Mouse (Mus musculus) forebrain, embryonic 11.5 days (tissue): Measurements from ENCODE around the gene Ptgr1. TPM values are rescaled to one million over a fixed set of nuclear protein-coding genes. Genes with fewer than 3 reads are reported as not detected.

ENCODE experiments used
- ATAC-seq: fragments of 200-750 bp; cut with Nextera tagmentation; replicated peaks from 2 replicates; pipeline ENCODE4 v1.8.0; 2017; ENCODE audit warnings: moderate TSS enrichment; ENCODE audit not compliant: low FRiP score
- DNase-seq: peaks from one replicate; pipeline ENCODE4 v3.0.0-alpha.2; 2017; ENCODE audit warnings: low spot score
- H3K27ac ChIP-seq: fragments of 300-500 bp; sonication (generic); 2 replicates; pipeline ENCODE4 v1.5.1; 2014; ENCODE audit warnings: low read depth, low read length
- H3K27me3 ChIP-seq: fragments of 300-500 bp; sonication (generic); 2 replicates; pipeline ENCODE4 v1.6.1; 2014; ENCODE audit warnings: mild to moderate bottlenecking, low read length, mixed read lengths; ENCODE audit not compliant: control insufficient read depth, insufficient read depth
- H3K36me3 ChIP-seq: fragments of 300-500 bp; sonication (generic); 2 replicates; pipeline ENCODE4 v1.6.1; 2014; ENCODE audit warnings: mild to moderate bottlenecking, low read length, moderate library complexity, mixed read lengths; ENCODE audit not compliant: control insufficient read depth, insufficient read depth
- H3K4me1 ChIP-seq: fragments of 300-500 bp; sonication (generic); replicated peaks from 2 replicates; pipeline ENCODE4 v1.6.1; 2014; ENCODE audit warnings: low read length, mixed read lengths; ENCODE audit not compliant: control insufficient read depth, insufficient read depth
- H3K4me2 ChIP-seq: fragments of 300-500 bp; sonication (generic); 2 replicates; pipeline ENCODE4 v1.6.1; 2014; ENCODE audit warnings: low read depth, mild to moderate bottlenecking, low read length, moderate library complexity, mixed read lengths; ENCODE audit not compliant: severe bottlenecking
- H3K4me3 ChIP-seq: fragments of 300-500 bp; sonication (generic); 2 replicates; pipeline ENCODE4 v1.5.1; 2014; ENCODE audit warnings: low read depth, low read length
- H3K9ac ChIP-seq: fragments of 300-500 bp; sonication (generic); 2 replicates; pipeline ENCODE4 v1.6.1; 2014; ENCODE audit warnings: low read length
- H3K9me3 ChIP-seq: fragments of 300-500 bp; sonication (generic); 2 replicates; pipeline ENCODE4 v1.6.1; 2016; ENCODE audit warnings: low read length, mixed read lengths; ENCODE audit not compliant: control insufficient read depth
- WGBS: fragments of 180-500 bp; shearing (Covaris S2); extraction: QIAGEN DNeasy Blood & Tissue Kit; methylation state at CpG from one replicate; pipeline ENCODE4 v1.1.7; 2014; 5-methylcytosine and 5-hydroxymethylcytosine counted together
- polyA plus RNA-seq: library from polyadenylated mRNA; unstranded; fragments of >200 nt; fragmentation: Nextera tagmentation; extraction: Ambion mirVana; gene quantifications from 2 replicates; pipeline ENCODE4 v1.2.1, GENCODE M21; 2014

Gene Ptgr1
- polyA plus RNA-seq, 1 experiment from 2014 or later: 16.6 TPM

DNA sequence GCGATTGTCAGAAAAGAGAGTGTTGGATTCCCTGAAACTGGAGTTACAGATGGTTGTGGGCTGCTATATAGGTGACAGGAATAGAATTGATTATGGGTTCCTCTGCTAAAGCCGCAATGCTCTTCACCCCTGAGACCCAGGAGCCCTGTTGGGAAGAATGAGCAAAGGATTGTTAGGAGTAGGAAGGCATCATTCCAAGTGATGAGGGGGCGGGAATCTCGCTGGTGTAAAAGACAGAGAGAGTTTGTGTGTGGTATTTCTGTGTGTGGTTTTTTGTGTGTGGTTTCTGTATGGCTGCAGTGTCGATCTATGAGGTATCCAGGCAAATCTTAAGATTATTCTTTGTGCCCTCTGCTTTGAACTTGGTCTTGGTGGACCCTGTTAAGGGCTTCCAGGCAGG lies 42.2 kb downstream of the Ptgr1 start:
- Histone ChIP-seq H3K9me3 (no peaks in the 10 kb centered on the region), H3K4me2 (no peak overlapping the region), H3K27me3 (no peaks in the 10 kb centered on the region), H3K4me1 (peaks cover 2% of the 10 kb centered on the region; the same call in 1 of the 2 replicates), H3K27ac (no peak overlapping the region), H3K4me3 (no peak overlapping the region), H3K36me3 (no peaks in the 10 kb centered on the region), H3K9ac (no peak overlapping the region)
- WGBS: 77% methylated on average over 5 of the region's 5 CpGs
- DNase-seq: no peak
- no peak for ATAC-seq

- H3K27ac ChIP-seq: no peak overlapping the region
- no peaks in the 10 kb centered on the region for H3K27me3 ChIP-seq
- H3K4me1 ChIP-seq: peaks cover 2% of the 10 kb centered on the region; the same call in 1 of the 2 replicates
- H3K9ac ChIP-seq: peak overlapping the region; percentile 76; the same call in 1 of the 2 replicates
- WGBS: 25% methylated on average over 6 of the region's 6 CpGs
- no peaks in the 10 kb centered on the region for H3K36me3 ChIP-seq
- DNase-seq (no peak), ATAC-seq (no peak)
- H3K9me3 ChIP-seq: no peaks in the 10 kb centered on the region
- H3K4me2 ChIP-seq: peak overlapping the region; percentile 92
- peak overlapping the region; percentile 66 for H3K4me3 ChIP-seq
These were observed 42.7 kb downstream of the Ptgr1 start for GRCm38 (mm10) chr4:58944206-58944553.

DNA sequence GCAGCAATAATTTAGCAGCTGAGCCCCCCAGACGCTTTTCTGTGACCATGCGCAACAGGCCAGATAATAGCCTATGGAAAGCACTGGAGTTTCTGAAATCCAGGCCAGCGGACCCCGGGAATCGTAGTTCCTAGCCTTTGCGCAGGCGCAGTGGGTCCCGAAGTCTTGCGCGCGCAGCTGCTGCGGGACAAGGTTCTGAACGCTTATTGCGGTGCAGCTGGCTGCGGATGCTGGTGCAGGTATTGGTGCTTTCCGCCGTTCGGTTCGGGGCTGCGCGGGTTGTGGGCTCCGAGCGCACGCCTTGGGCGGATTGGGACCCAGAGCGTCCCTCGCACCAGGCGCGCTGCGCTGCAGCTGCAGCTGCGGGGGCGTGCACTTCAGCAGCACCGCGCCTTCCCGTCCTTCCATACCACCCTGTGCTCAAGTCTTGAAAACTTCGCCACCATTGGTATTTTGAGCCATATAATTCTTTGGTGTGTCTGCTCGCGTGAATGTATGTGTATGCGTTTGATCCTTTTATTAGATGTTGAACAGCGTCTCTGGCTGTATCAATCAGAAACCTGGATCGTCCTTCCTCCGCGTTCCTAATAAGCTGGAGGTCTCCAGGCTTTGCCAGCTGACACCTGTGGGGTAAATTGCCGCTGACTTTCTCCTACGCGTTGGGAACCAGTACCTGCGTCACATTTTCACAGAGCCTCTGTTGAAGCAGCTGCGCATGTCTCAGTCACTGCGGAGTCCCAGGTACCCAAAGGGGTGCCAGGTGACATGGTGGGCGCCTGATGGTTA lies 43.3 kb downstream of the Ptgr1 start, which contains the start of gene Zkscan16:
Zkscan16 (plus strand) TSS at position 209 of the 786 bp plus-strand sequence.
- Histone ChIP-seq H3K4me3 (peak within 1 kb of the TSS; percentile 66), H3K27me3 (no peaks in the 10 kb centered on the region)
- under 1% methylated on average over 50 of the region's 50 CpGs for WGBS

GRCm38 (mm10) chr4:58942942-58943341 lies 44.0 kb downstream of the Ptgr1 start:
- no peak for DNase-seq
- peak overlapping the region; percentile 66; the same call in 1 of the 2 replicates for H3K4me3 ChIP-seq
- no peak overlapping the region for H3K27ac ChIP-seq
- H3K36me3 ChIP-seq: no peaks in the 10 kb centered on the region
- no peaks in the 10 kb centered on the region for H3K9me3 ChIP-seq
- no peaks in the 10 kb centered on the region for H3K27me3 ChIP-seq
- peak; percentile 44 for ATAC-seq
- 79% methylated on average over 4 of the region's 4 CpGs for WGBS
- H3K4me1 ChIP-seq: peaks cover 2% of the 10 kb centered on the region; the same call in 1 of the 2 replicates
- peak overlapping the region; percentile 76 for H3K9ac ChIP-seq
- H3K4me2 ChIP-seq: peak overlapping the region; percentile 92; the same call in 1 of the 2 replicates

More for the DNA sequence above, 43.3 kb downstream of the Ptgr1 start, which contains the start of gene Zkscan16:
- Histone ChIP-seq H3K4me2 (peak within 1 kb of the TSS; percentile 92), H3K9me3 (no peaks in the 10 kb centered on the region), H3K36me3 (no peaks in the 10 kb centered on the region), H3K27ac (no peak within 1 kb of the TSS), H3K4me1 (peaks cover 2% of the 10 kb centered on the region; the same call in 1 of the 2 replicates), H3K9ac (peak within 1 kb of the TSS; percentile 76)
- ATAC-seq (peak; percentile 87), DNase-seq (peak; percentile 95)

GRCm38 (mm10) chr4:58941638-58942037 lies 45.3 kb downstream of the Ptgr1 start:
- DNase-seq: no peak
- H3K27ac ChIP-seq: no peak overlapping the region
- no peaks in the 10 kb centered on the region for H3K27me3 ChIP-seq
- no peaks in the 10 kb centered on the region for H3K36me3 ChIP-seq
- no peak overlapping the region for H3K4me3 ChIP-seq
- no peak overlapping the region for H3K9ac ChIP-seq
- ATAC-seq: no peak
- no peak overlapping the region for H3K4me2 ChIP-seq
- no peaks in the 10 kb centered on the region for H3K9me3 ChIP-seq
- peaks cover 2% of the 10 kb centered on the region; the same call in 1 of the 2 replicates for H3K4me1 ChIP-seq

DNA sequence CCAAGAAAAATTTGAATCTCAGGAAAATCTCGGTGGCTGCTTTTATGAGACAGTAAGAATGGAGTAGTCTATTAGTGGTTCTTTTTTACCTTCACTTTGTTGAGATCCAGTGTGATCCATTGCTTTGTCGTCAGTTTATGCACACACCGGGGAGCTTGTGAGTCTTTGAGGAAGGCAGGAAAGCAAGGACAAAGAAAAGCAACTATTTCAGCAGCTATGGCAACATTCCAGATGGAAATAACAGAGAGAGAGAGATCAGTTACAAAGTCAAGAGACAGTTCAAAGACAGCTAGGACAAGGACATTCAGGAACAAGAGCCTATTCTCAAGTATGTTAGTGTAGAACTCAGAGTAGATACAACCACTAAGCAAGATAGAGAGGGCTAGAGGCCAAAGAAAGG lies 51.1 kb downstream of the Ptgr1 start:
- DNase-seq: no peak
- no peak overlapping the region for H3K4me2 ChIP-seq
- H3K4me1 ChIP-seq: no peaks in the 10 kb centered on the region
- H3K36me3 ChIP-seq: no peaks in the 10 kb centered on the region
- H3K9ac ChIP-seq: no peak overlapping the region
- no peaks in the 10 kb centered on the region for H3K9me3 ChIP-seq
- no peak overlapping the region for H3K27ac ChIP-seq
- WGBS: 66% methylated on average over 3 of the region's 3 CpGs
- no peak overlapping the region for H3K4me3 ChIP-seq
- no peak for ATAC-seq
- no peaks in the 10 kb centered on the region for H3K27me3 ChIP-seq

GRCm38 (mm10) chr4:58934746-58935476 lies 52.0 kb downstream of the Ptgr1 start:
- no peak for ATAC-seq
- Histone ChIP-seq H3K4me2 (no peak overlapping the region), H3K27me3 (no peaks in the 10 kb centered on the region), H3K9ac (no peak overlapping the region), H3K27ac (no peak overlapping the region), H3K36me3 (no peaks in the 10 kb centered on the region), H3K9me3 (no peaks in the 10 kb centered on the region), H3K4me3 (no peak overlapping the region), H3K4me1 (no peaks in the 10 kb centered on the region)
- 53% methylated on average over 15 of the region's 15 CpGs for WGBS
- DNase-seq: no peak

GRCm38 (mm10) chr4:58934308-58934707 lies 52.6 kb downstream of the Ptgr1 start:
- Histone ChIP-seq H3K4me3 (no peak overlapping the region), H3K27ac (no peak overlapping the region), H3K36me3 (no peaks in the 10 kb centered on the region), H3K4me1 (no peaks in the 10 kb centered on the region), H3K27me3 (no peaks in the 10 kb centered on the region), H3K9me3 (no peaks in the 10 kb centered on the region), H3K9ac (no peak overlapping the region), H3K4me2 (no peak overlapping the region)
- ATAC-seq: no peak
- no peak for DNase-seq
- 83% methylated on average over 4 of the region's 4 CpGs for WGBS
